Mouse (Mus musculus) brain, embryonic 14.5 days (tissue): ENCODE results near the gene Bcl2l15.

Experiments
- CTCF ChIP-seq: fragments of 200-500 bp; IDR thresholded peaks from 2 replicates; pipeline ENCODE4 v1.5.1; 2012; ENCODE audit warnings: inconsistent platforms, mild to moderate bottlenecking, moderate library complexity, borderline replicate concordance; ENCODE audit not compliant: insufficient read depth, insufficient read length; ENCODE audit errors: extremely low read depth
- POLR2A ChIP-seq: fragments of 200-500 bp; IDR thresholded peaks from 2 replicates; pipeline ENCODE4 v1.6.1; 2012; ENCODE audit warnings: mild to moderate bottlenecking, inconsistent platforms, borderline replicate concordance; ENCODE audit not compliant: poor library complexity, insufficient read depth, insufficient read length, severe bottlenecking; ENCODE audit errors: extremely low read depth

DNA sequence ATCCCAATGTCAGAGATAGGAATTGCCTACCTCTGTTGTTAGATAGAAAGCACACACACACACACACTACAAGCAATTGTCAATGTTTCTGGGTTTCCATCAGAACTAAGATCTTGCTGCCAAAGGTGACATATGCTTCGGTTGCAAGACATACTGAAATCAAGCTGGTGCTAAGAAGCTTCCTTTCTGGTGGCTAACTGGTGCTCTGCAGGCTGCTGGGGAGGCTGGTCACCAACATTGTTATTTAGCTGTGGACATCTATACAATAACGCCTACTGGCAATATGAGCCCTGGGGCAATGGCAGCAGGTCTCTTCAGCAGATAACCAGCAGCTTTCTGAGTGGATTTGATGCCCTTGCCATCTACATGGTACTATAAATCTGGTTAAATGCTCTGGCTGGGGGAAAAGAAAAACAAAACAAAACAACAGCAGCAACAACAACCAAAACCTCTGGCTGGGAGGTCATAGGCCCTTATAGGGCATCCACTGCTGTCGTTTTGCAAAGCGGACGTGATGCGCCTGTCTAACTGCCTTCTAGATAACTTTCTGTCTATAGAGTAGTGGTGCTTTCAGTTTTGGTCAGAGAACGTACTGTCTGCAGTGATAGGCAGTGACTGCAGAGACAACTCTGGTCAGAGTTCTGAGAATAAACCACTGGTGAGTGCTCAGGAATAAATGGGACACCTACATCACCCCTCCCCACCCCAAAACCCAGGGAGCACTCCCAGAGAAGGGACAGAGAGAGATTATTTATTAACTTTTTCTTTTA is 24.8 kb downstream of the Bcl2l15 start:
- TF ChIP-seq CTCF = no peak
- TF ChIP-seq POLR2A = no peak
